Mouse (Mus musculus): ENCODE measurements around the gene Tomm40.

The Tomm40 gene

DNA sequence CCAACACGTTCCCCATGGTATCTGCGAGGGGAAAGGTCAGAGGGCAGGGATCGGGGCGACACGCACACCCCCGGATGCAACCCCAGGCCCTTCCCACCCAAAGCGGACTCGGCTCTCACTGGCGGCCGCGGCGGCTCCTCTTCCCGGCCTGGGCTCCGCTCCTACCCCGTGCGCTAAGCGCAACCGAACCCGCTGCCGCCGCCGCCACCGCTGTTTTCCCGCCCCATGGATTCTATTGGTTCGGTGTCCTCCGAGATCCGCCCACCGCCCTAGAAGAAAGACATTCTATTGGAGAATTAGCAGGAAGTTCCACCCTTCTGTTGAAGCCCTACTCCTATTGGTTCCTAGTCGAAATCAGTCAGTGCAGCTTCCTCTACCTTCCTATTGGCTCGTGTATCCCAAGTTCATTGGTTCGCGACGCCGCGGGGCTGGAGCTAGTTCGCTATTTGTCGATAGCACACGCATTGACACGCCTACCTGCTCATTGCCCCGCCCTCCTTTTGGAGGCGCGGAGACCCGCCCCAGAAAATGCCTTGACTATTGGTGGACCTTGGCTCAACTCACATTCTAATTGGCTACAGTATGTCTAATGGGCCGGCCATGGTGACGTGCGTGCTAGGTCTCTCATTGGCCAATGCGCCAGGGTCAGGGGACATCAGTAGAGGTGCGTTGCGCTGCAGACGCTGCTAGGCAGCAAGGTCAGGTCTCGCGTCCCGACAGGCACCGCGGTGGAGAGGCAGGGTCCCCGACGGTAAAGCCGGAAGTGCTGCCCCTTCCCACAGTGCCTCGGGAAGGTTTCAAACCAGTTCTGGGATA lies at the start of gene Tomm40:
TSS of gene Tomm40 (minus strand) at position 200 of the 816 bp plus-strand sequence.
- peak; percentile 100 for DNase-seq

DNA sequence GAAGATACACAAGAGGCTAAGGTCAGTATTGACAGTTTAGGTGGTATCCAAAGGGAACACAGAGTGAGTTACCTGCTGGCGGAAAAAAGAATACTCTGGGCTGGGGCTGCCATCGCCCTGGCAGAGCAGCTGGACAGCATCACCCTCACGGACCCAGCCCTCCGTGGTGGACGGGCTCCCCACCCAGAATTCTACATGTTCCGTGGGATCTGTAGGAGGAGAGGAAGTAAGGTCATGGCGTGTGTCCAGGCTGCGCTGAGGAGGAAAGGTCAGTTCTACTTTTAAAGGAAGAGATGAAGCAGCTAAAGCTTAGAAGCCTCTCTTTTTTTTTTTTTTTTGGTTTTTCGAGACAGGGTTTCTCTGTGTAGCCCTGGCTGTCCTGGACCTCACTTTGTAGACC lies 49.3 kb upstream of the Tomm40 start:
- no peak for DNase-seq

DNA sequence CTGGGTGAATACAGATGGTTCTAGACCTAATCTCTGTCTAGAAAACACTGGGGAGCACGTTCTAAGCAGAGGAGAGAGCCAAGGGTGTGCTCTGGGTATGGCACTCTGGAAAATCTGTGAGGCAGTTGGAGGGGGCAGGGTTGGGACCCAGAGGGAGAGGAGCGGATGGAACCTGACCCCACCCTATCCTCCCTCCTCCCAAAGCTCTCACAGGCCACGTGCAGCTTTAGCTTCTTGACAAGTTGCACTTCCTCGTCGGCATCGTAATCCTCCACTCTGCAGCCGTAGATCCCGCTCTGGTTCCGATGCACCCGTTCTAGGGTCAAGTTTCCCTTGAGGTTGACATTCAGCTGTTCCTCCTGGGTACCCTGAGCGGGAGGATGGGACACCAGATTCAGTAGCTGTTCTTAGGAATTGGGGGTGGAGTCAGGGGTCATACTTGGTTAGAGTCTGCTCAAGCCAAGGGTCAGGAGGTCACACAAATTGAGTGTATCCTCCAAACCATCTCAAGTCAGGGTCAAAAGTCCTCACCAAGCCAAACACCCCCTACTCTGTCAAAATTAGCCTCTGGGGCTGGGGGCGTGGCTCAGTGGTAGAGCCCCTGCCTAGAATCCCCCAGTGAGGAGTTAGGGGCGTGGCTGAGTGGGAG lies 48.7 kb upstream of the Tomm40 start:
- DNase-seq, result peak; percentile 70

DNA sequence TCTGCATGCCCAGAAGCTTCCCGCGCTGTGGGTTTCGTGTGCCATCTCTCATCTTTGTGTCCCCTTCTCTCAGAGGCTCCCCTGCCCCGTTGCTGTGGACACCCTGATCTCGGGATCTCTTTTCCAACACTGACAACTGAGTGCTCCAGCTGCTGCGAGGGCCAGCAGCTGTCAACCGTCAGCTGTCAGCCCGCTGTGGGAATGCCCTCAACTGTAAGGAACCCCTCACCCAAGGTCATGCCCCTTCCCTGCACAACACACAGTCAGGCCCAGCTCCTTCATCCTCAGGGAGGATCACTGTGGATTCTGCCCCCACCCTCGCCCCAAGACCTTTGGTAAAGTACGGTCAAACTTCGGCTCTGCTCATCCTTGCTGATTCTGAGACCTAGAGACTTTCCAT lies 47.0 kb upstream of the Tomm40 start:
- no peak for DNase-seq

DNA sequence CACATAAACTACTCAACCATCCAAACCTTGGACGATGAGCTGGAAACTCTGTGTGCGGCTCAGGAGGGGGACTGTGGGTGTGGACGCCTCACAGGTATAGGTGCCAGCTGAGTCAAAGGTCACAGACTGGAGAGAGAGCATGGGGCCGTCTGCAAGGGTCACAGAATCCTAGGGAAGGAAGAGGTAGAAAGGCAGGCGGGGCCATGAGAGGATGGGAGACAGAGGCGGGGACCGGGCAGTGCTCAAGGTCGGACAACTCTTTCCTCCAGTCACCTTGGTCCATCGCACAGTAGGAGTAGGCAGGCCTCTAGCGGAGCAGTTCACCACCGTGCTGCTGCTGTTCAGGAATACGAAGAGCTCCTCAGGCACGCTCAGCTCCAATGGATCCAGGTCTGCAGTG lies 44.8 kb upstream of the Tomm40 start:
- DNase-seq, result no peak

DNA sequence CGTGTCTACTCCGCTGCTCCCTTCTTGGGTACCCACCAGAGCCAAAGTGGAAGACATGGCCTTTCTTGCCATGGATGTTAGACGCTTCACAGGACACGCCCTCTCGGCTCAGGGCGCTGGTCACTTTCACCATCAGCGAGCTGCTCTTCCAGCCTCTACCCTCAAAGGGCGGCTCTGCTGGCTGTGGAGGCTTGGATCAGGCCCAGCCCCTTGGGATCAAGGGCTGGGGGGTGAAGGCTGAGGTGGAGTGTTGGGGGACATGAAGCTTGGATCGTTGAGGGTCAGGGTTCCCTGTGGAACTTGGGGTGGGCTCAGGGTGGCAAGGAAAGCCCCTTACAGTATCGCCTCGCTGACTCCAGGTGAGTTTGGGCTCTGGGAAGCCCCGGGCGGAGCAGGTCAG lies 43.4 kb upstream of the Tomm40 start:
- DNase-seq, result no peak

DNA sequence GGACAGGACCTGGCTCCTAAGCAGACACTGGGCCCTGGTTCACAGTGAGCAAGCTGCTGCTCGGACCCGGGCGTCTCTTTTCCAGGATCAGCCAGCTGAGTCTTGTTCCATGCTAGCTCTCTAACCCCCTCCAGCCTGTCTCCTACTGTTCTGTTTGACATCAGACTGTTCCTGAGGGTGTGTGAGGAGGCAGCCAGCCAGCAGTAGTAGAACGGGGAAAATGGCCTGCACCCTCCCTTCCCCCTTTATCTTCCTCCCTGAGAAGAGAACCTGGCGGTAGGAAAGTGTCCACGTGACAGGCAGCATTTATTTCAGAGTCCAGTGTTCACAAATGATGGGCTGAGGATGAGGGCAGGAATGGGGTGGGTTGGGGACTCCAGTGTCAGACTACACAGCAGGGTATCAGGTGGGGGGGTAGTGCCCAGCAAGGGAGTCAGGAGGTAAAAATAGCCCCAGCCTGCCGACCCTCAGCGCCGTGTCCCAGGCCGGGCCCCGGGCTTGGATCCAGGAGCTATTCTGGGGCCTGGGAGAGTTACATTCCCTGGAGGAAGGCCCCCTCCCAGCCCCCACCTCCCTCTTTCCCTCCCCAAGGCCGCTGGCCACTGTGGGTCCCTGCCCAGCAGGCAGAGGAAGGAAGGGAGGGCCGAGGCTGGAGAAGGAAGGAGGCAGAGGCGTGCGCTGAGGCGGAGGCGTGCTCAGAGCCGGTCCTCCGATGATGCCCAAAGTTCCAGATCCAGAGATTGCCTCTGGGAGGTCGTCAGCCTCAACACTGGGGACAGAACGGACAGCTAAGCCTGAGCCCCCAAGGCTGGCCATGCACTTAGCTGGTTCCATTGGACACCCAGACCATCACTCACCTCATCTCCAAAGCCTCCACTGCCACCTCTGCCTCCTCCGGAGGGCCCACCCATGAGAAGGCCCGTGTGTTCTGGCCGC lies 40.9 kb upstream of the Tomm40 start:
- DNase-seq, result peak; percentile 86

DNA sequence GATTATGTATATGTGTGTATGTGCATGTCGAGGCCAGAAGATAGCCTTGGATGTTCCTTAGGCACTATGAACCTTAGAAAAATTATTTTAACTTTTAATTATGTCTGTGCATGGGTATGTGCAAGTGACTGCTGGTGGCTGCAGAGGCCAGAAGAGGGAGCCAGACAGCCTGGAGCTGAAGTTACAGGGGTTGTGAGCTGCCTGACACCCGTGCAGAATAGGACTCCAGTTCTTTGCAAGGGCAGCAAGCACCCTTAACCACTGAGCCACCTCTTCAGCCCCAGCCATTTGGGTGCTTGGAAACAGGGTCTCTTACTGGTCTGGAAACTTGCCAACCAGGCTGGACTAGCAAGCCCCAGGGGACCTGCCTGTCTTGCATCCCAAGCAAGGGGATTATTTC lies 39.8 kb upstream of the Tomm40 start:
- DNase-seq, result no peak

DNA sequence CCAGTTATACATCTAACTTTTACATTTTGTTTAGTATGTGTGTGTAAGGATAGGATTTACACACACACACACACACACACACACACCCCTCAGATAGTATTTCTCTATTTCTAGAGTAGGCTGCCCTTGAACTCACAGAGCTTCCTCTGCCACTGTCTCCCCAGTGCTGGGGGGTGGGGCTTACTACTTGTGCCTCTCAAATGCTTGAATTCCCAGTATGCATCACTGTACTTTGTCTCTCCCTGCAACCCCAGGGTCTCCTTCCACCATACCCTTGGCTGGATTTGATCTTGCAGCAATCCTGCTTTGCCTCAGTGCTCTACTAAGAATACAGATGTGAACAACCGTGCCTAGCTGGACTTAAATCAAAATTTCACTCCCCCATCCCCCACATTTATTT lies 38.8 kb upstream of the Tomm40 start:
- DNase-seq, result no peak

DNA sequence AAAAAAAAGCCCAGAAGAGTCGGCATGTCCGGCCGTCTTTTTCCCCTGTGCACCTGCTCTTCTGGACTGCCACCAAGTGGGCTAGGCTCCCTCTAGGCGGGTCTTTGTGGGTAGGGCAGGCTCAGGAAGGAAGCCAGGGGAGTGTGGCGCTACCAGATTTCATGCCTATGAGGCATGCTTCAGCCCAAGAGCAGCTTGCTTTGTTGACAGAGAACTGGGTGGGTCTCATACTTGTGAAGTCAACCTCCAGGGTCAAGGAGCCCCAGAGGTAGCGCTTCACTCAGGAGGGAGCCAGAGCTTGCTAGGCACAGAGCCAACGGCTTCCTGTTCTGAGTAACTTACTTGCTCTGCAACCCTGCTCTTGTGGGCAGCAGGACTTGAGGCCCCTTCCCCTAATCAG lies 38.3 kb upstream of the Tomm40 start:
- peak; percentile 94 for DNase-seq

DNA sequence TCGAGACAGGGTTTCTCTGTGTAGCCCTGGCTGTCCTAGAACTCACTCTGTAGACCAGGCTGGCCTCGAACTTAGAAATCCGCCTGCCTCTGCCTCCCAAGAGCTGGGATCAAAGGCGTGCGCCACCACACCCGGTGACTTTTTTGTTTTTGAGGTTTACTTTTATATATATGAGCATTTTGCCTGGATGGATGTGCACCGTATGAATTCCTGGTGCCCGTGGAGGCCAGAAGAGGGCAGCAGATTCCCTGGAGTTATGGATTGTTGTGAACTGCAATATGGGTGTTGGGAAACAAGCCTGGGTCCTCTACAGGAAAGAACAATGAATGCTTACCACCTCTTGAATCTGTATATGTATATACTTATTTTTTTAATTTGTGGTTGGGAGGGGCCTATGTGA lies 37.4 kb upstream of the Tomm40 start:
- DNase-seq, result peak; percentile 76

DNA sequence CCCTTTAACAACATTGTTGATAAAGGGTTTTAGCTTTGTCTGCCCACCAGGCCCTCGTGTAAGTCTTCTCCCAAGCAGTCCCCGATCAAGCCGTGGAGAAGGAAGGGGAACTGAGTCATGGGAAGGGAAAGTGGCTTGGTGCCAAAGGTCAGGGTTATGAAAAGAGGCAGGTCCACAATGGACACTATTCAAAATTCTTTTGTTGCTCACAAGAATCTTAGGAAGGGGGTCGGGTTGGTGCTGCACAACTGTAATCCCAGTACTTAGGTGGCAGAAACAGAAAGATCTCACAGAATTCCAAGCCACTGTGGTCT lies 35.8 kb upstream of the Tomm40 start:
- DNase-seq, result peak; percentile 35

DNA sequence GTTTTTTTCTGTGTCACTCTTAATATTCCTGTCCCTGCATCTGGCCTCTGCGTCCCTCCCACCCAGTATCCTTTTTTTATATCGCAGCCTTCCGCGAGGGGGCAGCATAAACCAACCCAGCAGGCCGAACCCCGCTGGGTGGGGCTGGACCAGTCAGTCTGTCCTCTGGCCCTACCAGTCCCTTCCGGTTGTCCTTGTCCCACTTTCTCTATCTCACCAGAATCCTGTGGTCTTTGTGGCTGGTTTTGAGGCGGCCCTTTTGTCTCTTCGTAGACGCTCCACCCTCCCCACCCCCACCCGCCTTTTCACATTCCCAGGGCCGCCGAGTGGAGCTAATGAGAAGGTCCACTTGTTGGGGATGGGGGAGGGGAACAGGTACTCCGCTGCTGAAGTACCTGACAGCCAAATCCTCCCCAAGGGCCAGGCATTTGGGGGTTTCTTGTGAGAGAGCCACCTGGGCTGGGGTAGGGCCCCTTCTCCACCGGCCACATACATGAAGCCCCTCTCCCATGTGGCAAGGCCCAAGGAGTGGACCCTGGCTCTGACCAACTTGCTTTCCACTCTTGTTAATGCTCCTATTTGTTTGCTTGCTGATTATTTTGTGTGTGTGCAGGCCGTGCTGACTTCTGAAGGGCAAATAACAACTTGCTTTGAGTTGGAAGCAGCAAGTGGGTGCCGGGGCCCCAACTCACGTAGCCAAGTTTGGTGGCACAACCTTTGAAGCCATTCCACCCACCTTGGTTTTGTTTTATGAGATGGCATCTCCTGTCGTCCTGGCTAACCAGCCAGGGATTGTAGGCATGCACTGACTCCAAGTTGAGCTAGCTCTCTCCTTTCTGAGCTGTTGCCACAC lies 35.2 kb upstream of the Tomm40 start, which contains the start of gene Nectin2:
TSS of gene Nectin2 (minus strand) at position 267 of the 853 bp plus-strand sequence.
- DNase-seq, result peak; percentile 94

DNA sequence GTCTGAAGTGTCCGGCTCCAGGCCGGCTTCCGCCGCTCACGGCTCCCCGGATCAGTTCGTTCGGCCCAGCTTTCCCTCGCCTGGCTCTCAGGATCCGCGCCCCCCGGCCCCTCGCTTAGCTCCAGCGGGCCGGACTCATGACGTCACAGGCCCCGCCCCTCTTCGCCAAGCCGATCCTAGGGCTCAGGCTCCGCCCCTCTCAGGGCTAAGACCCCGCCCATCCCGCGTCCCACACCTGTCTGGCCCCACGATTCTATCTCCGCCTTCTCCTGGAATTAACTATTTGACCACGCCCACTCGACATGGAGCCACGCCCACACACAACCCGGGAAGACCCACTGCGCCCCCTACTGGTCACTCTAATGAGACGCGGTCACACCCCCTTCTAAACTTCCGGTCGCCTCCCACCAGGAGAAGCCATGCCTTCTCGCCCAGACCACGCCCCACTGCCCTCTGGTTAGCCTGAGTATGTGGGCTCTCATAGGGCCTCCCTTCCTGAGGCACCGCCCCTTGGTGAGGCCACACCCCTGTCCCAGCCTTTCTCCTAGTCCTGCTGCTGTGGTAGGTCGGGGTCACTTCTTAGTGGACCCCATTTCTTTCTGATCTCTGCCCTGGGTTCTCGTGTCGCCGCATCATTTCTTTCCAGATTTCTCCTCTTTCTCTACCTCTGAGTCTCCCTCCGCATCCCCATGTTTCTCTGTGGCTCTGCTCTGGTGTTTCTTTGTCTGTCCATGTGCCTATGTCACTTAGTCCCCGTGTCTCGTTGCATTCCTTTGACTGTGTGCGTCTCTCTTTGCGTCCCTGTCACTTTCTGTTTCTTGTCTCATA lies 34.4 kb upstream of the Tomm40 start:
- peak; percentile 99 for DNase-seq

DNA sequence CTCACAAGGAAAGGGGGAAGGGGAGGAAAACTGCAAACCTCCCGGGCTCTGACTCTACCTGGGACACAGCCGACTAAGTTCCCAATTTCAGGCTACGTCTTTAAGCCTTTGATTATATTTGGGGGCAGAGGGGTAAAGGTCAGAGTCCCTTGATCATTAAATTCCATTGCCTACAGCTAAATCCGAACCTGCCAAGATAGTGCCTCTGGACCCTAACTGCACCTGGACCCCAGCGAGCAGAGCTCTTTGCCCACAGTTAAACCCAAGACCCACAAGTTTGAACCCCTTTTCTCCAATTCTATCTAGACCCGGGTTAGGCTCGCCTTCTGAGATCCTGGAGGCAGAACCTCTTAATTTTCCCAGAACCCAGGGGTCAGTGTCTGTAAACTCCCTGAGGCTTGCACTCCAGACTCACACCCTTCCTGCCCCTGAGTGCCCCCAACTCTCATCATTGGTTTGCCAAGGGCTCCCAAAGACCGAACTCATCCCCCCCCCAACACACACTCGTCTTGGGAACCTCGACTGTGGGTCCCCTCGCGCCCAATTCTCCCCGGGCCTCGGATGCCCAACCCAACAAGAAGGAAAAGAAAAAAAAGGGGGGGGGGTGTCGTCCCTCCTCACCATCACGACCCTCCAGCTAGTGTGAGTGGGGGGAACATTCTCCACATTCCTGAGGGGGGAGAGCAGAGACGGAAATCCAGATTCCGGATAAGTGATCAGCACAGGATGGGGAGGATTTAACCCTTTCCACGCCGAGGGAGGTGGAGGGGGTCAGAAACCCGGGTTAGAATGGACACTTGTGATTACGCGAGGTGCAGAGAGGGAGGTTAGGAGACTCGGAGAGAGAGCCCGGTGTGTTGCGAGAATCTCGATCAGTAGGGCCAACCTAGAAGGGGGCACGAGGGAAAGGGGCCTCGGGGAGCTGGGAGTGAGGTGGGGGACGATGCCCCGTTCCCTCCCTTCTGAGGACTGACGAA lies 33.3 kb upstream of the Tomm40 start:
- peak; percentile 31 for DNase-seq

DNA sequence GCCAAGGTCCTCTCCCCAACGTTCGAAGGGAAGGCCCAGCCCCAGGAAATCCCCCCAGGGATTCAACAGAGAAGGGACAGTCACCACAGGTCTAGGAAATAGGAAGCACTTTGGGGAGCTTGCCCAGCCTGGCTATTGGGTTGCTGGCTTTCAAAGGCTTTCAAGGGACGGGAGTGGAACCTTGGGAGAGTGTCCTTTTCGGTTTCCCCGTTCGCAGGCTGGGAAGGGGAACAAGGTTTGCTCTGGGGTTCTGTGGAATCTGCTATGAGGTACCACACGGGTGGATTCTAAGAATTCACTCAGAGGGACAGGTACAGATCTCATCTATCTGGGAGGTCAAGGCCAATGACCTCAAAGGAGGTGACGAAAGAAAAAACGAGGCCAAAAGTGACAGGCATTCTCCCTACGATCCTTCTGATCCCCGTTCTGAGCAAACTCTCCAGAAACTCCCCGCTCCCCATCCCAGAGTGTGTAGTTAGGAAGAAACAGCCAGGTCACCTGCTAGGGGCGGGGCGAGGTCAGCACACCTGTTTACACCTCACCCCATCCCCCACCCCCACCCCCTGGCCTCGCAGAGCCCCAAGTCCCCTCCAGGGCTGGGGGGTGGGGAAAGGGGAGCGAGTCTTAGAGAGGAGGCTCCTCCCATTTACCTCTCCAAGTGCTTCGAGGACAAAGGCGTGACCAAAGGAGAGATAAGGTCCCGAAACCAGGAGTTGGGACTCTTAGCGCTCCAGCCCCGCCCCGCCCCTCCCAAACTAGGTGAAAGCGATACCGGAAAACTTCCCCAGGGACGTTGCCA lies 32.4 kb upstream of the Tomm40 start:
- peak; percentile 85 for DNase-seq

DNA sequence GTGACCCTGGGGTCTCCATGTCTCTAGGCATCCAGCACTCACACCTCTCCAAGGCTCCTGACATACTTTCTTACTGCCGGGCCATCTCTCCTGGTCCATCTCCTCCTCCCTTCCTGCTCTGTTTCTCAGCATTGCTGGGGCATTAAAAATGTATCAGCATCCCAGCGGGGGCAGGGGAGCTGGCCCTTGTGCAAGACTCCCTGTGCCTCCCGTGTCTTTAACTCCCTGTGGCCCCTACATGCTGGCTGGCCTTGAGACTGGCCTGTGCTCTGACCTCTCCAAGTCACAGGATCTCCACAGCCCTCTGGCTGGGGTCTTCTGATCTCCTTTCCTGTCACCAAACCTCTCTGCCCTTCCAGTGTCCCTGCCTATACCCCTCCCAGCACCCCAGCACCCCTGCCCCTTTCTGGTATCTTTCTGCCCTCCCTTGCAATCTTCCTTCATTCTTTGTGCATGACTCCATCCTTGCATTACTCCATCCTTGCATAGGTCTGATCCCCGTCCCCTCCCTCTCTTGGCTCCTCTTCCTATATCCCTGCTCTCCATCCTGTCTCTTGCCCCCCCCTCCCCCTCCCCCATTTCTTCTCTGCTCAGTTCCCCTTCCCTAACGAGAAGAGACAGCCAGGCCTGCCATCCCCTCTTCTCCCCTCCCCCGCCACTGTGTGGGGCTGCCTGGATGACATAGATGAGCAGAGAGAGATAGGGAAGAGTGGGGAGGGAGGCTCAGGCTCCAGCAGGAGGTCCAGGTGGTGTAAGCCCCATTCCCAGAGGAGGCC lies 31.4 kb upstream of the Tomm40 start:
- DNase-seq, result no peak

DNA sequence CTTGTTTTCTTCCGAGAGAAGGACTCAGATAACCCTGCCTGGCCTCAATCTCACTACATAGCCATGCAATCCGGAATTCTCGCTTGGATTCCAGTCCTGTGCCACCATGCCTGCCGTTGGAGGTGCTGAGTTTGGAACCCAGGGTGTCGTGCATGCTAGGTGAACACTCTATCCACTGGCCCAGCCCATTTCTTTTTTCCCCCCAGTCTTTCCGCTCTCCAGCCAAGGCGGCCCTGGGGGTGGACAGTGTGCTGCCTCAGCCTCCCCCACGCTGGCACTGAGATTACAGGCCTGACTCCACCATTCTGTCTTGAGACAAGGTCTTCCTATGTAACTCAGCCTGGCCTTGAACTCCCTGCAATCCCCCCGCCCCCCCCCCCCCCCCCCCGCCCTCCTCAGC lies 30.7 kb upstream of the Tomm40 start:
- DNase-seq, result no peak

Measured in lung, postnatal 36 days (tissue).